Mouse (Mus musculus): ENCODE measurements at regions not wholly inside any gene's neighbourhood (a gene's known extent, or its start where the extent isn't known, plus 50 kb on each side); places are given as distances from the start of the nearest gene placed in this dataset.

- peak; percentile 73 for DNase-seq (ENCODE audit: extremely low spot score, low spot score)
These were observed 195.5 kb downstream of the Sox4 start for GRCm38 (mm10) chr13:28757846-28758522.

DNA sequence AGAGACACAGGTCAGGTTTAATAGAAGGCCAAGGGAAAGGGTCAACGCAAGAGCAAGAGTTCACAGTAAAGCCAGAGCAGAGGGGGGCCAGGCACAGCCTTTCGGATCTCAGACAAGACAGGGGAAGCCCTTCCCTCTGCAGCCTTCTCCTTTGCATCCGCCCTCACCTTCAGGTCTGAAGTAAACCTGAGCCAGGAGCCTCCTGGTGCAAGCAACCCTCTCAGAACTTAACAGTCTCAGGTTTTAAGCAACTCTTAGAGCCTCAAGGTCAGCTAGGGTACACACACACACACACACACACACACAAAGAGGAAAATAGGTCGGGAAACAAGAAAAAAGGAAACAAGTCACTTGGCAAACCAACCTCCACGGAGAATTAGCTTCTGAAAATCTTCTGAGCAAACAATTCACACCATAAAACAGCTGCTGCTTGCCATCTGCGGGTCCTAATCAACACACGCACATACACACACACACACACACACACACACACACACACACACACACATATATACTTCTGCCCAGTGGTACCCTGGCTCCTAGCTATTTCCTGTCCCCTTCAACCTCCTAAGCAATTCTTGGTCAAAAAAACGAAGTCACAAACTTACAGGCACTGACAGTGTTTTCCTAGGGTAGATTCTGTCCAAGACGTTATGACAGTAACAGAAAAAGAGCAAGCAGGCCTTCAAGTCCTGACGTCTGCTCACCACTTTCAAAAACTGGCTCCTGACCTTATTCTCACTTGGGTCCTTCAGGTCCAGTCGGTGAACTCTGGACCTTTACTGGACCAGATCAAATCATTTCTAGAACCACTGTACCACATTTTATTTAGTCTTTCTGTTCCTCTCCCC, 196.4 kb downstream of the Sox4 start:
- peak; percentile 29 for DNase-seq (ENCODE audit: extremely low spot score, low spot score)

DNA sequence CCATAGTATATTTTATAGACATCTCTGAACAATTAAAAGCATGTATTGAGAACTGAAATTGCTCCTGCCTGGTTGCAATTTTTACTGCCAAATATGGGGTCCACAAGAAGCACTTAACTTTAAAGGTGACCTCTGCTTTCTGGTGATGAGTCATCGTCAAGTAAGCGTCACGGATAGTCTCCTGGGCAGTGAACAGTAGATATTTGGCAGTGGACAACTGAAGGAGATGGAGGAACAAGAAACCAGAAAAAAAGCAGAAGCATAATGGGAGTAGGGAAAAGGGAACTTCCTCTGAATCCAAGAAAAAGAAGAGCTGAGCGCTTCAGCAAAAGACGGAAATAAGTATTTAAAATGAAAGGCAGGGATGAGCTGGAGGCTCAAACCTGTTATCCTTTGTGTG, 199.3 kb downstream of the Sox4 start:
- DNase-seq (ENCODE audit: extremely low spot score, low spot score), result no peak

GRCm38 (mm10) chr13:28750949-28751692, 202.4 kb downstream of the Sox4 start:
- no peak for DNase-seq (ENCODE audit: extremely low spot score, low spot score)

DNA sequence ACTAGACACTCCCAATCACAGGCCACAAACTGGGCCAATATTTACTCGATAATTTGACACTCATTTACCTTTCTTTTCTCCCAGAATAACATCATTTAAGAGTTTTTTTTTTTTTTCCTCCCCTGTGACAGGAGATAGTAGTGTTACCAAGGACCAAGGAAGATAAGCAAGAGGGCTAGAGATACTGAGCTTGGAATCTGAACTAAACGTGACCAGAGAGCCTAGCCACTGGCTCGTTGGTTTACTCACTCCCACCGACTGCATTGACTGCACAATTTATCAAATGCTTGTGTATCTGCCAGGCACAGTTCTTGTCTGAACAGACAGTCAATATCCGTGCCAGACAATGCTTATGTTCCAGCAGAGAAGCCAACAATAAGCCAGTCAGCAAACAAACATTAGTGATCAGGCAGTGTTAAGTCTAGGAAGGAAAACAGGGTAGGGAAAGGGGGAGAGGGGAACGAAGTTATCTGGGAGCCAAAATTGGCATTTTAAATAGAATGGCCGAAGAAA, 213.3 kb downstream of the Sox4 start:
- DNase-seq (ENCODE audit: extremely low spot score, low spot score), result no peak

DNA sequence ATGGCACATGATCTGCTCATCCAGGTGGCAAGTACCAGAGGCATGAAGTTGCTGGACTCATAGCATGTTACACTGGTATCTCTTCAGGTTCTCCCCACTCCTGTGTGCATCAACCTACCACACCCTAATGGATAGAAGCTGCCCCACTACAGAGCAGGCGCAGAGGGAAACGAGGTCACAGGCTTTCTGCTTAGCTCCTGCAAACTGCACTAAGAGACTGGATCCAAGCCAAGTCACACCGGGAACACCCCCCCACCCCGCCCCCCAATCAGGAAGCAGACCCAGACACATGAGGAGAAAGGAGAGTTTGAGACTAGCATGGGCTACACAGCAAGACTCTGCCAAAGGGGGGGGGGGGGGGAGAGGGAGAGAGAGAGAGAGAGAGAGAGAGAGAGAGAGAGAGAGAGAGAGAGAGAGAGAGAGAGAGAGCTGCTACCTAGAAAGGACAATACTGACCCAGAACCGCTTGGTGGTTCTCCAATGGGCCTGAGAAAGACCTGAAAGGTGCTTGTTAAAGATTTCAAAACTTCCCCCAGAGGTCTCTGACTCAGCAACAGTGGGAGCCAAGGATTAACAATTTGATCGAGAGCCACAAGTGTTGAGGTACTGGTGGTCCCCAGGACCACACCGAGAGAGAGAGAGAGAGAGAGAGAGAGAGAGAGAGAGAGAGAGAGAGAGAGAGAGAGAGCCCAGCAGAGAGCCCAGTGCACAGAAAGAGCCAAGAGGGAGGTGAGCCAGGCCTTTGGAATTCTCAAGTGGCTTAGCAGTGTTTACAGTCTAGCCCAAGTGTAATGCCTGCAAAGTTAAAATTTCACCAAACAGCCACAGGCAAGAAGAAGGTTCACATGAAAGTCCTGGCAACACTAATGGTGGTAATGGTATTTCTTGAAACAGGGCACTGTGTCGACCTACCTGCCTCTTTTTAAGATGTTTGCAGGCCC, 215.1 kb downstream of the Sox4 start:
- no peak for DNase-seq (ENCODE audit: extremely low spot score, low spot score)

GRCm38 (mm10) chr13:28732475-28732874, 221.0 kb downstream of the Sox4 start:
- no peak for DNase-seq (ENCODE audit: extremely low spot score, low spot score)

DNA sequence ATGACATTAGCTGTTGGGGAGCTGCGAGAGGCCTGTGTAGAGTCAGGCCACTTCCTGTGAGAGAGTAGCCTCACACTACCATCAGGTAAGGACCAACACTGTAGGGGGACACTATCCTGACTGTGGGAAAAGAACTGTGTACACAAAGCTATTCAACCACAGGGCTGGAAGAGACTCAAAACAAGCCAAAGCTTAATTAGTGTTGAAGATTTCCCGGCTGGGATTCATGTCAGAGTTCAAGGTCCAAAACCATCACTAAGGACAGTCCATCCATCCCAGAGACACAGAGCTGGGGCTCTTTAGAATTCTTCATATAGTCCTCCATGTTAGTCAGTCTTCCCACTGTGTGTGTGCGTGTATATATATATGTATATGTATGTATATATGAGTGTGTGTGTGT, 221.5 kb downstream of the Sox4 start:
- no peak for DNase-seq (ENCODE audit: extremely low spot score, low spot score)

DNA sequence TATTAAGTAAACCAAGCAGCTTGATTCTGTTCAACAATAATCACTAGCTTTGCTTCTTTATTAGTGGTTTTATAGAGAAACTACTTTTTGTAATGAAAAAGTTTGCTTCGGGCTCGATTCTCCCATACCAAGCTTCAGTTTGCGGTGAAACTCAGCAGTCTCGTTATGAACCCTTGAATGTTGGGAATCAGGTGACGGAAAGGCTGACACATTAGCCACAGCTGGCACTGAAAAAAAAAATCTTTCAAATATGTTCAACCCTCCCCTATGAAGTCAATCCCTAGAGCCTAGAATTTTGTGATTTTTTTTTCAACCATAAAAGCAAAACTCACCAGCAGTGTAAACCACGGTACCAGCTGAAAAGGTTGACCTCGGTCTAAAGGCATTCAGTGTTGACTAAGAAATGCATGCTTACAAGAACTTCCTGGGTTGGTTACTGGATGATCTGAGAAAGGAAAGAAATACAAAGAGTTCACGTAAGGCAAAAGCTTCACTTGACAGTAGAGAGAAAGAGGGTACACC, 223.4 kb downstream of the Sox4 start:
- no peak for DNase-seq (ENCODE audit: extremely low spot score, low spot score)

DNA sequence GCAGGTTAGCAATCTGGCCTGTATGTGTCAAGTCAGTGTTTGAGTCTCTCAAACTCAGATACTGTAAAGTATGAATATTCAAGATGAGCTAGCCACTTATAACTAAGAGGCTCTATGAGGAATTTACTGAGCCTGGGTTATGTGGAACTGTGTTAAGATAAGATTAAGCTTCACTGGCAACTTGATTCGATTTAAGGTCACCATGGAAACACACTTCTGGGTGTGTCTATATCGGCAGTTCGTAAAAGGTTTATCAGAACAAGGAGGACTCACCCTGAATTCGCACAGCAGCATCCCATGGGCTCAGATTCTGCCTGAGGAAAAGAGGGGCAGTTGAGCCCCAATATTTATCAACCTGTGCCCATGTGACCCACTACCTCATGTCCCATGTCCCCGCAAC, 224.7 kb downstream of the Sox4 start:
- no peak for DNase-seq (ENCODE audit: extremely low spot score, low spot score)

DNA sequence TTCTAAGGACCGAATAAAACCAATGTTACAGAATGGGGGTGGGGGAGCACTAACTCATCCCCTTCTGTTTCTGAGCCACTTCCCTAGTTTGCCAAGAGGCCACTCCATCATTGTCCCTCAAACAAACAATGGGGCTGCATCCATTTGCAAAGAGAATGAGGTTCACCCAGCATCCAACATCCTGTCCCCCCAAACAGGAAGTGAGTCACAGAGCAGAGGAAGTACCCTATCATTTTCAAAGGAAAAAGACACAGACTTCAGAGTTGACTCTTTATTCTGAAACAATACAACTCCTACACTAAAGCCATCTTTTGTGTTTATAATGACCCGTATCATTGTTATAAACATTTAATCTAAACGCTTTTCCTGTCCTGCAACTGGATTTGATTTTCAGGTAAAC, 229.2 kb downstream of the Sox4 start:
- no peak for DNase-seq (ENCODE audit: extremely low spot score, low spot score)

GRCm38 (mm10) chr13:28722074-28722473, 231.4 kb downstream of the Sox4 start:
- DNase-seq (ENCODE audit: extremely low spot score, low spot score), result no peak

DNA sequence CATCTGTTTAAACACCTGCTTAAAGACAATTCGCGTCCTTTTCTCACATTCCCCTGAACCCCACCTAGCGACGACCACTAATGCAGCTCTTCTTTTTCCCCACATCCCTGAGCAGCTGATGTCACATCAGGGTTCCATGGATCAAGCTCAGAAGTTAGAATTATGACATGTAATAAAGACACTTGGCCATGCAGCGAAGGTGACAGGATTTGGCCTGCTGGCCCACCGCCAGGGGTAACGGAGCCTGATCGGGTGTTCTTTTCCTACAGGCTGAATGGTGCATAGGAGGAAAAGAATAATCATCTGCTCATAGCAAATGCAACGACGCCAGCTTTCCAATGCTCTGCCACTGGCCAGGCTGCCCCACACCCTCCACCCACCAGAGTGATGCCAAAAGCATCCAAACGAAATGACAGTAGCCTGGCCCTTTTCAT, 231.9 kb downstream of the Sox4 start:
- DNase-seq (ENCODE audit: extremely low spot score, low spot score), result no peak

DNA sequence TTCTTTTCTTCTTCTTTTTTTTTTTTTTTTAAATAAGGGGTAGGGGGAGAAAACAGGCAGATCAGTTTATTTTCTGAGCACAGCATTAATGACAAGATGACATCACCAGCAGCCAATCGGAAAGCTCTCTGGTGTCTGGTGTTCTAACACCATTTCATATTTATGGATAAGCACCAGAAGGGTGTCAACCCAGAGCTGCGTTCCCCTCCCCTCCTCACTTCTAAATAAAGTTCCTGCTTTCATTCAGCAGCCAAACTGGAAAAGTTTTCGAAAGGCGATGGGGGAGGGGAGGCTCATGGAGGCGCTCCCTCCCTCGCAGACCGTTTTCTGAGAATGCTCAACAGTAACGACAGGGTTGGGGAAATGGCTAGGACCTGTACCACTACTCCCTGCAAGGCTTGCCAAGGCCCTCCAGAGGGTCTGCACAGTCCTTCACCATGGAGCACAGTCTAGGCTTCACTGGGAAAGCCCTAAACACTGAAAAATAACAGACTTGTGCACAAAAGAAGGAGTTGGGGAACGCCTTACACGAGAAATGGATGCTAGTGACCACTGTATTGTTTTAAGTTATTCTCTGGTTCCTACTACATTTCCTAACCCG, 232.8 kb downstream of the Sox4 start:
- DNase-seq (ENCODE audit: extremely low spot score, low spot score), result no peak

- no peak for DNase-seq (ENCODE audit: extremely low spot score, low spot score)
These were observed 233.3 kb downstream of the Sox4 start for GRCm38 (mm10) chr13:28720169-28720568.

GRCm38 (mm10) chr13:28718868-28719265, 234.6 kb downstream of the Sox4 start:
- DNase-seq (ENCODE audit: extremely low spot score, low spot score), result peak; percentile 35

GRCm38 (mm10) chr13:28718169-28718867, 235.2 kb downstream of the Sox4 start:
- peak; percentile 80 for DNase-seq (ENCODE audit: extremely low spot score, low spot score)

DNA sequence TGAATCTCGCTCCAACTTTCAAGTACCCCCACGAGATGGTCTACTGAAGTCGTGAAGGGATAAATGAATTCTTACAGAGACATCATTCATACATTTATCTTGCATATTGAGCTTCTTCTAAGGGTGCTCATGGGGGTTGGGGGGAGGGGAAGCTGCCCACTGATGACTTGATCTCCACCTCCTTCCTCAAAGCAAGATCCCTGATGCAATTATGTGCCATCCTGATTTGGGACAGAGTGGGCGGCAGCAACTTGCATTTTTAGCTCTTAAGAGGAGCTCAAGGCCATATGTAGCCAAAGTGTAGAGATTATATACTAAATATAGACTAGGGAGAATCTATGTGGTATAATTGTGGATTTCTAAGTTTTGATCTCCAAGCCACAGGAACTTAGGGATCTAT, 236.1 kb downstream of the Sox4 start:
- DNase-seq (ENCODE audit: extremely low spot score, low spot score), result no peak

- no peak for DNase-seq (ENCODE audit: extremely low spot score, low spot score)
These were observed 243.5 kb downstream of the Sox4 start for GRCm38 (mm10) chr13:28709966-28710365.

Data from neural tube, embryonic 10.5 days (tissue).